In the genomic region with DNA sequence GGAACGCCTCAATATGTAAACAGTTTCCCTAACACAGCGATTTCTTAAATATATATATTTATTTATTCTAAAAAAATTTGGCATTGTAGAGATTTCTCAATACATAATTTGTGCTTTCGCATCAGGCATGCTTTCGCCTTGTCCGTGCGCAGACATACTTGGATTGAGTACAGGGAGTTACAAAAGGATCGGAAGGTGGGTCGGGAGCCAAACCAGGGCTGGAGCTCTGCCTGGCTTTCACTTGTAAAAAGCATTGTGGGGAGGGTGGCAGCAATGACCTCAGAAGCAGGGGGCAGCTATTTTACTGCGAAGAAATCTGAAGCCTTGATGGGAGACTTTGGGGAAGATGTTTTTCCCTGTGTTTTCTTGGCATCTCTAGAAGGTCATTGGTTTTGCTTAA, we compare ENCODE assay signal across 9 mouse cellular contexts.
A peak's percentile ranks its signal among the peaks of the same experiment; 100 is the strongest.
DNase-seq lines count a peak whose midpoint lies in the region; ATAC-seq and TF ChIP-seq lines count a peak whose summit lies in the region.
"Had no signal": no experiment of that assay in that cellular context is flagged by ENCODE, and none has a peak within 500 bp of the region (broad histone marks: within the 10 kb centered on the region; RNA-seq: fewer than 3 reads in every experiment).

No protein-coding gene starts in this region.

- no peak overlapping the region for H3K9ac ChIP-seq in midbrain, postnatal 0 days (replicated peaks; ENCODE audit: low read length, poor library complexity, severe bottlenecking)
- no peak overlapping the region for H3K9ac ChIP-seq in midbrain, embryonic 16.5 days (ENCODE audit: low read depth, low read length)
- no peak overlapping the region for H3K9ac ChIP-seq in heart, embryonic 16.5 days (ENCODE audit: low read length)
- H3K9ac ChIP-seq in midbrain, embryonic 11.5 days (ENCODE audit: low read length), result no peak overlapping the region
- H3K9ac ChIP-seq in forebrain, embryonic 13.5 days, result no peak overlapping the region

- no peak overlapping the region for H3K4me2 ChIP-seq in midbrain, postnatal 0 days (ENCODE audit: low read depth, low read length, poor library complexity, severe bottlenecking)
- H3K4me2 ChIP-seq in midbrain, embryonic 16.5 days (ENCODE audit: low read length), result no peak overlapping the region
- no peak overlapping the region for H3K4me2 ChIP-seq in heart, embryonic 16.5 days (ENCODE audit: low read depth, low read length)
- H3K4me2 ChIP-seq in midbrain, embryonic 11.5 days, result no peak overlapping the region
- no peak overlapping the region for H3K4me2 ChIP-seq in forebrain, embryonic 13.5 days

- no peaks in the 10 kb centered on the region for H3K36me3 ChIP-seq in midbrain, postnatal 0 days (ENCODE audit: insufficient read depth, low read length)
- H3K36me3 ChIP-seq in midbrain, embryonic 16.5 days (ENCODE audit: control insufficient read depth, insufficient read depth, low read length), result no peaks in the 10 kb centered on the region
- no peaks in the 10 kb centered on the region for H3K36me3 ChIP-seq in heart, embryonic 16.5 days (ENCODE audit: control insufficient read depth, insufficient read depth)
- H3K36me3 ChIP-seq in midbrain, embryonic 11.5 days (ENCODE audit: control insufficient read depth, insufficient read depth, low read length), result no peaks in the 10 kb centered on the region
- no peaks in the 10 kb centered on the region for H3K36me3 ChIP-seq in forebrain, embryonic 13.5 days (ENCODE audit: poor library complexity, severe bottlenecking)

- H3K9me3 ChIP-seq in midbrain, postnatal 0 days (ENCODE audit: low read length), result no peaks in the 10 kb centered on the region
- no peaks in the 10 kb centered on the region for H3K9me3 ChIP-seq in midbrain, embryonic 16.5 days (replicated peaks; ENCODE audit: control insufficient read depth, low read length, poor library complexity, severe bottlenecking)
- H3K9me3 ChIP-seq in heart, embryonic 16.5 days (replicated peaks; ENCODE audit: control insufficient read depth, low read length), result no peaks in the 10 kb centered on the region
- H3K9me3 ChIP-seq in midbrain, embryonic 11.5 days (ENCODE audit: control insufficient read depth, low read length), result no peaks in the 10 kb centered on the region
- no peaks in the 10 kb centered on the region for H3K9me3 ChIP-seq in forebrain, embryonic 13.5 days (replicated peaks)

- no peak overlapping the region for H3K4me3 ChIP-seq in midbrain, postnatal 0 days (ENCODE audit: low read depth, low read length)
- no peak overlapping the region for H3K4me3 ChIP-seq in midbrain, embryonic 16.5 days (ENCODE audit: low read depth, low read length)
- no peak overlapping the region for H3K4me3 ChIP-seq in heart, embryonic 16.5 days (ENCODE audit: low read length)
- no peak overlapping the region for H3K4me3 ChIP-seq in midbrain, embryonic 11.5 days (ENCODE audit: low read depth, low read length)
- no peak overlapping the region for H3K4me3 ChIP-seq in forebrain, embryonic 13.5 days

- no peaks in the 10 kb centered on the region for H3K4me1 ChIP-seq in midbrain, postnatal 0 days (ENCODE audit: insufficient read depth, low read length)
- H3K4me1 ChIP-seq in midbrain, embryonic 16.5 days (ENCODE audit: control insufficient read depth, insufficient read depth, low read length), result 0 out of 2 replicates have a peak, but pooled peaks cover 3% of the 10 kb centered on the region
- H3K4me1 ChIP-seq in heart, embryonic 16.5 days (ENCODE audit: control insufficient read depth, insufficient read depth, low read length), result peaks cover 11% of the 10 kb centered on the region
- H3K4me1 ChIP-seq in midbrain, embryonic 11.5 days (ENCODE audit: control insufficient read depth, insufficient read depth, low read length), result peaks cover 3% of the 10 kb centered on the region; the same call in 1 of the 2 replicates
- 0 out of 2 replicates have a peak, but pooled peaks cover 8% of the 10 kb centered on the region for H3K4me1 ChIP-seq in forebrain, embryonic 13.5 days

- no peak overlapping the region for H3K27ac ChIP-seq in midbrain, postnatal 0 days (ENCODE audit: low read depth, low read length)
- H3K27ac ChIP-seq in midbrain, embryonic 16.5 days (ENCODE audit: low read length), result no peak overlapping the region
- H3K27ac ChIP-seq in heart, embryonic 16.5 days (ENCODE audit: low read length), result peak overlapping the region; percentile 2; the same call in 1 of the 2 replicates
- no peak overlapping the region for H3K27ac ChIP-seq in midbrain, embryonic 11.5 days (ENCODE audit: low read depth, low read length)
- H3K27ac ChIP-seq in forebrain, embryonic 13.5 days, result no peak overlapping the region

- WGBS in midbrain, postnatal 0 days, result 73% methylated on average over 9 of the region's 9 CpGs
- WGBS in midbrain, embryonic 16.5 days, result 75% methylated on average over 9 of the region's 9 CpGs
- 74% methylated on average over 9 of the region's 9 CpGs for WGBS in heart, embryonic 16.5 days
- 82% methylated on average over 9 of the region's 9 CpGs for WGBS in midbrain, embryonic 11.5 days
- 74% methylated on average over 9 of the region's 9 CpGs for WGBS in forebrain, embryonic 13.5 days

- no peak for ATAC-seq in midbrain, postnatal 0 days (ENCODE audit: low FRiP score)
- no peak for ATAC-seq in midbrain, embryonic 16.5 days
- ATAC-seq in heart, embryonic 16.5 days (replicated peaks; ENCODE audit: extremely low read depth, insufficient read depth, low FRiP score), result no peak
- no peak for ATAC-seq in midbrain, embryonic 11.5 days (ENCODE audit: low FRiP score)
- ATAC-seq in forebrain, embryonic 13.5 days, result no peak

- no peak for TF ChIP-seq CTCF in midbrain, postnatal 0 days (IDR thresholded peaks at IDR 0.05)

- peak; percentile 53 for DNase-seq in adrenal gland, adult 2 months
- DNase-seq in adrenal gland, postnatal 4 days (ENCODE audit: low spot score in 2 of 2), result no peak
- peak; percentile 17 for DNase-seq in midbrain, postnatal 0 days (ENCODE audit: low spot score)
- DNase-seq in skeletal muscle tissue, adult 2 months (ENCODE audit: low read depth, low spot score), result peak; percentile 35
- DNase-seq in midbrain, embryonic 11.5 days (ENCODE audit: low spot score, missing footprints), result no peak
- DNase-seq: kidney, adult 11 months had no signal

- H3K27me3 ChIP-seq in midbrain, postnatal 0 days (ENCODE audit: insufficient read depth, low read length), result no peaks in the 10 kb centered on the region
- no peaks in the 10 kb centered on the region for H3K27me3 ChIP-seq in midbrain, embryonic 16.5 days (ENCODE audit: control insufficient read depth, insufficient read depth, low read depth, low read length)
- no peaks in the 10 kb centered on the region for H3K27me3 ChIP-seq in heart, embryonic 16.5 days (ENCODE audit: control insufficient read depth, insufficient read depth, low read length)
- no peaks in the 10 kb centered on the region for H3K27me3 ChIP-seq in midbrain, embryonic 11.5 days (ENCODE audit: control insufficient read depth, insufficient read depth, low read length)
- no peaks in the 10 kb centered on the region for H3K27me3 ChIP-seq in forebrain, embryonic 13.5 days

Comparison
In these comparisons a context has a peak if more than half of its experiments do, and no peak if none do; other contexts are left out.
1. DNase-seq: peak in adrenal gland, adult 2 months (single experiment), midbrain, postnatal 0 days (single experiment) and skeletal muscle tissue, adult 2 months (single experiment); none in adrenal gland, postnatal 4 days (0 of 2) and midbrain, embryonic 11.5 days (single experiment).